Mouse (Mus musculus) cerebellum, adult 9-10 months (tissue): ENCODE results near the gene Dip2b.

Experiments used
- DNase-seq: peaks from one replicate; pipeline ENCODE4 v3.0.0; 2022

The Dip2b gene

DNA sequence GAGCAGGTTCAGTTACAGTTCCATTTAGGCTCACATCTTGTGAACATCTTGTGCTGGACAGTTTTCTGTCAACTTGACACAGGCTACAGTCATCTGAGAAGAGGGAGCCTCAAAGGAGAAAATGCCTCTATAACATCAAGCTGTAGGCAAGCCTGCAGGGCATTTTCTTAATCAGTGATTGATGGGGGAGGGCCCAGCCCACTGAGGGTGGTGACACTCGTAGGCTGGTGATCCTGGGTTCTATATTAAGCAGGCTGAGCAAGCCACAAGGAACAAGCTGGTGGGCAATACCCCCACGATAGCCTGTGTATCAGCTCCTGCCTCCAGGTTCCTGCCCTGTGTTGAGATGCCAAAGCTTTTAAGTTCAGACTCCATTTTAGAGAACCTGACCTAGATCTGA is 230.5 kb downstream of the Dip2b start:
- DNase-seq: no peak
